Mouse (Mus musculus) CD4-positive, CD25-positive, alpha-beta regulatory T cell, adult 4 months (primary cell): ENCODE measurements around the gene Wdr46. TPM values are rescaled to one million over a fixed set of nuclear protein-coding genes. Genes with fewer than 3 reads are reported as not detected.
"Not testable (repeated sequence)": the region's sequence is repeated elsewhere in the genome, so short reads cannot be mapped to it uniquely, and the experiment has no call there.

Source experiments
- ATAC-seq: one replicate; pipeline ENCODE4 v1.8.0; 2017
- polyA plus RNA-seq, 2 experiments: library from polyadenylated mRNA; unstranded; fragments of 100-300 nt; shearing (Covaris generic); gene quantifications; one replicate each; pipeline ENCODE4 v1.2.1; 2017

Wdr46 gene
- 10 to 100 TPM; 11.5 to 14.3 TPM for polyA plus RNA-seq

GRCm38 (mm10) chr17:33940206-33940805 lies at the start of gene Wdr46, which contains the start of gene Pfdn6:
Gene Wdr46, plus strand, starts transcription at chr17:33940660.
Gene Pfdn6, minus strand, starts transcription at chr17:33940343.
- peak; percentile 97 for ATAC-seq

GRCm38 (mm10) chr17:33891357-33891756 lies 49.1 kb upstream of the Wdr46 start:
- ATAC-seq = no peak

GRCm38 (mm10) chr17:33891892-33892291 lies 48.6 kb upstream of the Wdr46 start:
- not testable (repeated sequence) for ATAC-seq

- ATAC-seq = no peak
These were observed 48.0 kb upstream of the Wdr46 start for GRCm38 (mm10) chr17:33892429-33892828.

GRCm38 (mm10) chr17:33893011-33893410 lies 47.4 kb upstream of the Wdr46 start:
- ATAC-seq = not testable (repeated sequence)

GRCm38 (mm10) chr17:33897114-33897794 lies 43.2 kb upstream of the Wdr46 start:
- peak; percentile 58 for ATAC-seq

GRCm38 (mm10) chr17:33898193-33898592 lies 42.3 kb upstream of the Wdr46 start:
- not testable (repeated sequence) for ATAC-seq

- no peak for ATAC-seq
These were observed 40.8 kb upstream of the Wdr46 start for GRCm38 (mm10) chr17:33899642-33900041.

- no peak for ATAC-seq
These were observed 40.0 kb upstream of the Wdr46 start for GRCm38 (mm10) chr17:33900281-33900988.

GRCm38 (mm10) chr17:33900989-33901314 lies 39.5 kb upstream of the Wdr46 start:
- no peak for ATAC-seq

- no peak for ATAC-seq
These were observed 38.8 kb upstream of the Wdr46 start for GRCm38 (mm10) chr17:33901653-33902052.

GRCm38 (mm10) chr17:33902079-33902478 lies 38.4 kb upstream of the Wdr46 start:
- no peak for ATAC-seq

GRCm38 (mm10) chr17:33902491-33902890 lies 38.0 kb upstream of the Wdr46 start:
- ATAC-seq = peak; percentile 84

GRCm38 (mm10) chr17:33903911-33904651 lies 36.4 kb upstream of the Wdr46 start:
- ATAC-seq = not testable (repeated sequence)

GRCm38 (mm10) chr17:33904835-33905234 lies 35.6 kb upstream of the Wdr46 start, which contains the start of gene Platr17:
Gene Platr17, plus strand, starts transcription at chr17:33905135.
- ATAC-seq = not testable (repeated sequence)

GRCm38 (mm10) chr17:33908331-33909076 lies 32.0 kb upstream of the Wdr46 start:
- no peak for ATAC-seq

GRCm38 (mm10) chr17:33909077-33909868 lies 31.2 kb upstream of the Wdr46 start, which contains the start of gene Daxx:
Gene Daxx, plus strand, starts transcription at chr17:33909414.
- ATAC-seq = peak; percentile 88

GRCm38 (mm10) chr17:33909869-33910250 lies 30.6 kb upstream of the Wdr46 start:
- peak; percentile 10 for ATAC-seq

GRCm38 (mm10) chr17:33910346-33911051 lies 30.0 kb upstream of the Wdr46 start:
- no peak for ATAC-seq

- no peak for ATAC-seq
These were observed 29.2 kb upstream of the Wdr46 start for GRCm38 (mm10) chr17:33911052-33911812.
